Mouse (Mus musculus) heart, embryonic 13.5 days (tissue): Measurements from ENCODE around the gene Hpse. TPM values are rescaled to one million over a fixed set of nuclear protein-coding genes. Genes with fewer than 3 reads are reported as not detected.
A peak's percentile ranks its signal among the peaks of the same experiment; 100 is the strongest.

Source experiments
- ATAC-seq: fragments of 200-750 bp; cut with Nextera tagmentation; 2 replicates; pipeline ENCODE4 v1.8.0; 2017; ENCODE audit warnings: moderate TSS enrichment; ENCODE audit not compliant: insufficient number of reproducible peaks, low FRiP score, low TSS enrichment; ENCODE audit errors: extremely low read depth
- H3K27ac ChIP-seq: fragments of 300-500 bp; sonication (generic); replicated peaks from 2 replicates; pipeline ENCODE4 v1.5.1; 2015; ENCODE audit warnings: moderate library complexity, mild to moderate bottlenecking, inconsistent platforms
- H3K27me3 ChIP-seq: fragments of 300-500 bp; sonication (generic); replicated peaks from 2 replicates; pipeline ENCODE4 v1.6.1; 2015; ENCODE audit warnings: mild to moderate bottlenecking, inconsistent platforms
- H3K36me3 ChIP-seq: fragments of 300-500 bp; sonication (generic); 2 replicates; pipeline ENCODE4 v1.6.1; 2015; ENCODE audit warnings: mild to moderate bottlenecking, inconsistent platforms
- H3K4me1 ChIP-seq: fragments of 300-500 bp; sonication (generic); 2 replicates; pipeline ENCODE4 v1.6.1; 2015; ENCODE audit warnings: inconsistent platforms
- H3K4me2 ChIP-seq: fragments of 300-500 bp; sonication (generic); 2 replicates; pipeline ENCODE4 v1.6.1; 2015; ENCODE audit warnings: inconsistent platforms, mild to moderate bottlenecking, moderate library complexity
- H3K4me3 ChIP-seq: fragments of 300-500 bp; sonication (generic); 2 replicates; pipeline ENCODE4 v1.5.1; 2015; ENCODE audit warnings: moderate library complexity, mild to moderate bottlenecking, inconsistent platforms
- H3K9ac ChIP-seq: fragments of 300-500 bp; sonication (generic); 2 replicates; pipeline ENCODE4 v1.6.1; 2015; ENCODE audit warnings: inconsistent platforms, mild to moderate bottlenecking, moderate library complexity
- H3K9me3 ChIP-seq: fragments of 300-500 bp; sonication (generic); 2 replicates; pipeline ENCODE4 v1.6.1; 2016; ENCODE audit warnings: inconsistent platforms
- WGBS: fragments of 180-500 bp; shearing (Covaris S2); methylation state at CpG from one replicate; pipeline ENCODE4 v1.1.7; 2015; ENCODE audit warnings: mixed read lengths; 5-methylcytosine and 5-hydroxymethylcytosine counted together
- polyA plus RNA-seq: library from polyadenylated mRNA; unstranded; fragments of >200 nt; fragmentation: Nextera tagmentation; extraction: Ambion mirVana; gene quantifications from 2 replicates; pipeline ENCODE4 v1.2.1, GENCODE M21; 2015

The Hpse gene
- polyA plus RNA-seq, 1 experiment from 2014 or later: 1.4 TPM

DNA sequence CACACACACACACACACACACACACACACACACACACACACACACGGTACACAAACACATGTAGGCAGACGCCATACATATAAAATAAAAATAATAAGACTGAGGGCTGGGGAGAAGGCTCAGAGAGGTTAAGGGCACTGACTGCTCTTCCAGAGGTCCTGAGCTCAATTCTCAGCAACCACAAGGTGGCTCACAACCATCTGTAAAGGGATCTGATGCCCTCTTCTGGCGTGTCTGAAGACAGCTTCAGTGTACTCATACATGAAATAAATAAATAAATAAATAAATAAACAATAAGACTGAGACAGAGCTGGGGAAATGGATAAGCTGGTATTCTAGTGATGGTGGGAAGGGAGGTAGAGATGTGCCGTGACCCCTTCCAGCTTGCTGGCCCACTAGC lies 33.9 kb downstream of the Hpse start:
- Histone ChIP-seq H3K9ac (no peak overlapping the region), H3K4me3 (no peak overlapping the region), H3K4me2 (no peak overlapping the region), H3K4me1 (no peaks in the 10 kb centered on the region), H3K27me3 (0 out of 2 replicates have a peak, but pooled peaks cover under 1% of the 10 kb centered on the region), H3K36me3 (no peaks in the 10 kb centered on the region), H3K27ac (no peak overlapping the region), H3K9me3 (no peaks in the 10 kb centered on the region)
- WGBS: 64% methylated on average over 4 of the region's 4 CpGs
- ATAC-seq: no peak

DNA sequence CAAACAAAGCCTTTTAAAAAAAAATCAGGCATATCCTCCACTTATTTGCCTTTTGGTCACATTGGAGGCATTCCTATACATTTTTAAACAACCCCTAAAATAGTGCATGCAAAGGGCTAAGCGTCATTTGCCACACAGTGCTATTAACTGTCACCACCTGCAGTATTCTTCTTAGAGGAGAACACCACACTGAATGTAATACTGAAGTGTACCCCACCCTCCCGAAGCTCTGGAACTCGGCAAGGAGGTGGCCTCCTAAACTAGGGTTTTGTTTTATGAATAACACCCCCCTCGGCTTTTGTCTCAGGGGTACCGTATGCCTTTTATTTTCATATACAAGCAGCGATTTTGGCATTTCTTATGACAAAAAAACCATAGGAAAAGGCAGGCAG lies 39.0 kb downstream of the Hpse start:
- H3K9ac ChIP-seq: no peak overlapping the region
- H3K4me2 ChIP-seq: no peak overlapping the region
- H3K9me3 ChIP-seq: no peaks in the 10 kb centered on the region
- H3K4me1 ChIP-seq: no peaks in the 10 kb centered on the region
- no peak overlapping the region for H3K4me3 ChIP-seq
- 70% methylated on average over 6 of the region's 6 CpGs for WGBS
- H3K27ac ChIP-seq: no peak overlapping the region
- ATAC-seq: no peak
- H3K27me3 ChIP-seq: peaks cover 3% of the 10 kb centered on the region; the same call in 1 of the 2 replicates
- no peaks in the 10 kb centered on the region for H3K36me3 ChIP-seq

DNA sequence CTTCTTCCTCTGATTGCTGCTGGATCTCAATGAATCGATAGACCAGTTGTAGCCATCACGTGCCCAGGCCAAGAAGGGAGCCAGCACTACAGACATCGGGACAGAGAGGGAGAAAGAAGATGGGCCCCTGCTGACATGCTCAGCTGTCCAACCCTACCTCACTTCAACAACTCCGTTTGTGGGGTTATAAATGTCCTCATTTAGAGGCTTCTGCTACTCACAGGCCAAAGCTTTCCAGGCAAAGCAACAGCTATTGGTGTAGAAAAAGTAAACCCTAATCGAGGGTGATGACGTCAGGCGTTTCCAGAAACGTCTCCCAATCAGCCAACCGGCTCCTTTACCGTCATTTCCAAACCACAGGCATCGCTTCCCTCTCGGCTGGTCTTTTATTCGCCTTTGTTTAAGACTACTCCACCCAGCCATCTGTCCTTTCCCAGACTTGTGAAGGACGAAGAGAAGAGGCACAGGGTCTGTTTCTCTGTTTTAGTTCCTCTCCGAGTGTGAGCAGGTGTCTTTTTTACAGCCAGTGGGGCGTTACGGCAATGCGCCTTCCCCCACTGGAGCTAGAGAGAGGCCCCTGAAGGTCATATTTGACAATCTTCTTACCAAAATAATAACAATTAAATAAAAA lies 39.5 kb downstream of the Hpse start:
- no peaks in the 10 kb centered on the region for H3K36me3 ChIP-seq
- no peak overlapping the region for H3K4me2 ChIP-seq
- 0 out of 2 replicates have a peak, but pooled peaks cover 2% of the 10 kb centered on the region for H3K4me1 ChIP-seq
- WGBS: 70% methylated on average over 18 of the region's 18 CpGs
- H3K9me3 ChIP-seq: no peaks in the 10 kb centered on the region
- H3K9ac ChIP-seq: no peak overlapping the region
- no peak for ATAC-seq
- H3K27me3 ChIP-seq: peaks cover 3% of the 10 kb centered on the region; the same call in 1 of the 2 replicates
- H3K4me3 ChIP-seq: no peak overlapping the region
- no peak overlapping the region for H3K27ac ChIP-seq

DNA sequence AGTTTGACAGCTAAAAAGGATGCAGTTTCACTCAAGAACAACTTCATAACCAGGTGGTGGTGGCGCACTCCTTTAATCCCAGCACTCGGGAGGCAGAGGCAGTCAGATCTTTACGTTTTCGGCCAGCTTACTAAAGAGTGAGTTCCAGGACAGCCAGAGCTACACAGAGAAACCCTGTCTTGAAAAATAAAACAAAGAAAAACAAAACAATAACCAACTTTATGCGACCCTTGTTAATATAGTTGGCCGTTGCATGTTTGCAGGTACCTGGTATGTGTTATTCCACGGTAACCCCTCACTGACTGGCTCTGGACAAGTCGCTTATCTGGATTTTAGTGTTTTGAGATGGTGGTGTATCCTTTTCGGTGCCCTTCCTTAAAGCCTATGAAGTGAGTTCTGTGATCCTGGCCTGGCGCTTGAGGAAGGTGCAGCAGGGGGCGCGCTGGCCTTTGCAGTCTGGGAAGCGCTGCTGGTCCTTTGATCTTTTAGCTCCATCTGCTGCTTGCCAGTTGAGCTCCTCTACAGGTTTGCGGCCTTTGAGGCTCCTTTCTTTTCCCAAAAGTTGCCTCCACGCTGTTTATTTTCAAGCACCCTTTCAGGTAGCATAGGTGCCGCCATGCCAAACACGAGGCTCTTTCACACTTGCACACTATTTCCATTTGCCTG lies 44.7 kb downstream of the Hpse start, which contains the start of gene Coq2:
Gene Coq2, minus strand, starts transcription at position 430 of the 666 bp plus-strand sequence.
- no peak for ATAC-seq
- Histone ChIP-seq H3K9me3 (no peaks in the 10 kb centered on the region), H3K4me2 (peak within 1 kb of the TSS; percentile 76), H3K27me3 (no peaks in the 10 kb centered on the region; the same call in 1 of the 2 replicates), H3K27ac (peak within 1 kb of the TSS; percentile 58; the same call in 1 of the 2 replicates), H3K36me3 (peaks cover 11% of the 10 kb centered on the region), H3K4me1 (peaks cover 20% of the 10 kb centered on the region), H3K4me3 (peak within 1 kb of the TSS; percentile 65), H3K9ac (peak within 1 kb of the TSS; percentile 91)
- WGBS: 7% methylated on average over 17 of the region's 17 CpGs

DNA sequence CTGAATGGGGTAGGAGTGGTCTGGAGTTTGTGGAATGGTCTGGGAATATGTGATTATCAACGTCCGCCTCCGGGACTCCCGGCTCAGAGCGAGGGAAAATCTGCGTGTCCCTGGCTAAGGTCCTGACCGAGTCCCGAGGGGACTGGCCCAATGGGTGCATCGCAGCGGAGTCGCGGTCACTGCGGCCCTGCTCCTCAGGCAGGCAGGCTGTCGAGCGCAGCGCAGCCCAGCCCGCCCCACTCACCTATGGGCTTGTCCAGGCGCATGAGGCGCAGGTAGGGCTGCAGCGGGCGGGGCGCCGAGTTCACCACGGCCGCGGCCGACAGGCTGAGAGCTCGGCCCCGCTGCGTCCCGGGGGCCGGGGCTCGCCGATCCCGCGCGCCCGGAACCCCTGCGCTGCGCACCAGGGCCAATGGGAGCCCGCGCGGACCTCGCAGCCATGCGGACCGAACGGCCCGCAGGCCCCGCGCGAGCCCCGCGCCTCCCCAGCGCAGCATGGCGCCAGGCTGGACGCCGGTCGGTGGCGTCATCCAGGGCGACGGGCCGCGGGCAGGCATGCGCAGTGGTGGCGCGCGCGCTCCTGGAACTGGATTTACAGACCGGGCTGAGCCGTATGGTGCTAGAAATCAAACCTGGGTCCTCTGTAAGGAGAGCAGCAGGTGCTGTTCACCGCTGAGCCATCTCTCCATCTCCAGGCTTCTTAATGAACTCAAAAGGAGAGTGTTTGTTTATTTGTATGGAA lies 45.6 kb downstream of the Hpse start:
- Histone ChIP-seq H3K9ac (peak overlapping the region; percentile 91), H3K4me2 (peak overlapping the region; percentile 76), H3K4me3 (peak overlapping the region; percentile 65), H3K4me1 (peaks cover 20% of the 10 kb centered on the region), H3K27me3 (no peaks in the 10 kb centered on the region), H3K9me3 (no peaks in the 10 kb centered on the region), H3K36me3 (peaks cover 13% of the 10 kb centered on the region), H3K27ac (peak overlapping the region; percentile 32; the same call in 1 of the 2 replicates)
- WGBS: under 1% methylated on average over 71 of the region's 71 CpGs
- ATAC-seq: peak; percentile 76; the same call in 1 of the 2 replicates

DNA sequence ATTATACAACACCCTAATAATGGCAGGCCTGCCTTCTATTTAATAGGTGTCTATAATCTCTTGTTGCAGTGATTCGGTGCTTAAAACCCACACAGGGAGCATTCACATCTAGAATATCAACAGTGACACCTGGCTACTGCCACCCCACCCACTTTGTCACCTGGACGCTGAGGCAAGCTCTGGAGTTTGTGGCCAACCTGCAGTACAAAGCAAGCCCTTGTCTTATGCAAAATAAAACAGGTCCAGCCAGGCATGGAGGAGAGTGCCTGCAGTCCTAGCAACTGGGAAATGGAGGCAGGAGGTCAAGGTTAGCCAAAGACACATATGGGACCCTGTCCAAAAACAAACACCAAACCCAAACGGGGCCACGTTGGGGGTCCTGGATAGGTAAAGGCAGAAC lies 47.1 kb downstream of the Hpse start:
- Histone ChIP-seq H3K4me2 (no peak overlapping the region), H3K9ac (no peak overlapping the region), H3K4me3 (no peak overlapping the region)

DNA sequence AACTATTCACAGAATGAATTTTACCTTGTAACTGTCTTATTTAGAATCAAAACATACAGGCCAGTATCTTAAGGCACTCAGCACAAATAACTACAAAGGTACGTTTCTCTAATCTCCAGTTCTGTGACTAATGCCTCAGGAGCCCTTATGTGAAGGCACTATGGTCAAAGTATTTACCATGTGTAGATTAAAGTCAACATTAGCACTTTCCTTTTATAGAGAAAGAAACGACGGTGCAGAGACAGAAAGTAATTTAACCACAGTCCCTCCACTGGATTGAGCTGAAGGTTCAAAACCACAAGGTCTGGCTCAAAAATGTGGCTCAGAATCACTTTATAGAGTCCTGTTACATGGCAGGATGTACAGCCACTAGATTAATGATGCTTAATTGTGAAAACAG lies 47.6 kb downstream of the Hpse start:
- Histone ChIP-seq H3K4me1 (peaks cover 20% of the 10 kb centered on the region), H3K36me3 (peaks cover 25% of the 10 kb centered on the region), H3K4me2 (no peak overlapping the region), H3K9ac (no peak overlapping the region), H3K9me3 (no peaks in the 10 kb centered on the region), H3K27me3 (no peaks in the 10 kb centered on the region), H3K27ac (no peak overlapping the region), H3K4me3 (no peak overlapping the region)
- ATAC-seq: no peak
- WGBS: 79% methylated on average over 3 of the region's 3 CpGs

More for the DNA sequence above, 47.1 kb downstream of the Hpse start:
- H3K4me1 ChIP-seq: peaks cover 20% of the 10 kb centered on the region
- H3K9me3 ChIP-seq: no peaks in the 10 kb centered on the region
- no peaks in the 10 kb centered on the region for H3K27me3 ChIP-seq
- no peak overlapping the region for H3K27ac ChIP-seq
- 85% methylated on average over 4 of the region's 4 CpGs for WGBS
- peaks cover 21% of the 10 kb centered on the region for H3K36me3 ChIP-seq
- ATAC-seq: no peak

DNA sequence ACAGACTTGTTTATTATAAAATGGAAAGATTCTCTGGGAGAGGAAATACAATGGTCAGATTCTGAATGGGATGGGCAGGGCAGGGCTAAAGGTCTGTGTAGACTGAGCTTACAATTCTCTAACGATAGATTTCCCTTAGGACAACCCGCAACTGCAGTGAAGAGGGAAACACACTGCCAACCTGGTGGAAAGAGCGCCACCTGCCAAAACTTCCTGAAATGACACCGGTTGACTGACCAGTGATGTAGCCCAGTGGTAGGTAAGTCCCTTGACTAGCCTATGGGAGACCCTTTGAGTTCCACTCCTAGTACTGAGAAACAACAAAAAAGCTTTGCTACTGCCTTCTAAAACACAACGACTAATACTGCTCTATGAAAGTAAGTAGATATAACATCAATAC lies 48.1 kb downstream of the Hpse start:
- Histone ChIP-seq H3K4me1 (peaks cover 20% of the 10 kb centered on the region), H3K4me3 (no peak overlapping the region), H3K27ac (no peak overlapping the region), H3K9ac (no peak overlapping the region), H3K36me3 (peaks cover 27% of the 10 kb centered on the region), H3K27me3 (no peaks in the 10 kb centered on the region), H3K4me2 (no peak overlapping the region), H3K9me3 (no peaks in the 10 kb centered on the region)
- WGBS: 28% methylated on average over 5 of the region's 5 CpGs
- no peak for ATAC-seq

DNA sequence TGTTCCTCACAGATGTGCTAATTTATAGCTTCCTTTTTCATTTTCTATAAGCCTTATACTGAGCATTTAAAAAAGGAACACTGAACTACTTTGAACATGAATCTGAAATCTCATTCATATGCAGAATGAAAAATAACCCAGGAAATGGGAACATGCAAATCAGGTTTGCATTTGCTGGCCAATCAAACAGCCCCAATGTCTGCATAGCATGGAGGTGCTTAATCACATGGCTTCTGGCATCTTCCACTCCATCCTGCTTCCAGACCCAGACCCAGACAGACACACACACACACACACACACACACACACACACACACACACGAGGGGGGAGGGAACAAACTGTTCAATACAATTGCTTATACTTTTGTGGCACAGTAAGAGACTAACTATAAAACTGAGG lies 52.6 kb downstream of the Hpse start:
- WGBS: 55% methylated on average over 1 of the region's 1 CpGs
- no peaks in the 10 kb centered on the region for H3K4me1 ChIP-seq
- no peak overlapping the region for H3K4me2 ChIP-seq
- ATAC-seq: no peak
- H3K27me3 ChIP-seq: no peaks in the 10 kb centered on the region
- H3K36me3 ChIP-seq: peaks cover 62% of the 10 kb centered on the region
- H3K27ac ChIP-seq: no peak overlapping the region
- H3K4me3 ChIP-seq: no peak overlapping the region
- H3K9ac ChIP-seq: no peak overlapping the region
- H3K9me3 ChIP-seq: no peaks in the 10 kb centered on the region

DNA sequence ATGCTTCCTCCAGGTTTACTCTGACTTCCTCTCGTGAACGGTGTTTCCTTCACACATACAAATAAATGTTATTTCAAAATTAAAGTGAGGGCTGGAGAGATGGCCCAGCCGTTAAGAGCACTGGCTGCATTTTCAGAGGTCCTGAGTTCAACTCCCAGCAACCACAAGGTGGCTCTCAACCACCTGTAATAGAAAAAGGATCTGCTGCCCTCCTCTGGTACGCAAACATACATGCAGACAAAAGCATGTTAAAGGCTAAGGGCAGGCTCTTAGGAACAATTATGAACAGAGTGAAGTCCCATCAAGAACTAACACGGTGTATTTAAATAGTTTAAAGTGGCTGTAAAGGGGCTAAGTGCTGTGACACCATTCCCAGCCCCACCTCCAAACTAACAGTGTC lies 55.7 kb downstream of the Hpse start:
- no peak for ATAC-seq
- no peaks in the 10 kb centered on the region for H3K4me1 ChIP-seq
- H3K9me3 ChIP-seq: no peaks in the 10 kb centered on the region
- no peak overlapping the region for H3K9ac ChIP-seq
- no peak overlapping the region for H3K4me3 ChIP-seq
- H3K4me2 ChIP-seq: no peak overlapping the region
- no peak overlapping the region for H3K27ac ChIP-seq
- peaks cover 73% of the 10 kb centered on the region for H3K36me3 ChIP-seq
- no peaks in the 10 kb centered on the region for H3K27me3 ChIP-seq
- 50% methylated on average over 5 of the region's 5 CpGs for WGBS

DNA sequence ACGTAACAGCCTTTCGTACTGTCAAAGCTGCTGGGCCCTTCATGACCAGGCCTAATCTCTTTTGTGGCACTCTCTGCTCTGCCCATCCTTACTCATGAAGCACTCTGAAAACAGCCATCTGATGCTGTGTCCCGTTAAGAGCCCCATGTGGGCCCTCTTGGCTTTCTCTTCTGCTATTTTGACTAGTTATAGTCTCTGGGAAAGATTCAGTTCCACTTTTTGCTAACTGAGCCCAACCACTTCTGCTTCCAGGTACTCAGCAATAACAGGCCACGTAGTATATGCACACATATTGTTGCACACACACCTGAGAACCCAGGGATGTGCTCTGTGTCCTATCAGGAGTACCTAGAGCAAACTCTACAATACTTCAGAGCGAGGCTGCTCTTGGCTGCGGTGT lies 56.5 kb downstream of the Hpse start:
- ATAC-seq: no peak
- no peaks in the 10 kb centered on the region for H3K9me3 ChIP-seq
- H3K4me3 ChIP-seq: no peak overlapping the region
- H3K27ac ChIP-seq: no peak overlapping the region
- H3K4me1 ChIP-seq: no peaks in the 10 kb centered on the region
- no peaks in the 10 kb centered on the region for H3K27me3 ChIP-seq
- no peak overlapping the region for H3K9ac ChIP-seq
- peaks cover 79% of the 10 kb centered on the region for H3K36me3 ChIP-seq
- 91% methylated on average over 6 of the region's 6 CpGs for WGBS
- H3K4me2 ChIP-seq: no peak overlapping the region
